Mouse (Mus musculus): Measurements from ENCODE around the gene Tmem115. TPM values are rescaled to one million over a fixed set of nuclear protein-coding genes. Genes with fewer than 3 reads are reported as not detected.
A peak's percentile ranks its signal among the peaks of the same experiment; 100 is the strongest.

The Tmem115 gene
- polyA plus RNA-seq, 1 experiment from 2014 or later, result 44.6 TPM

GRCm38 (mm10) chr9:107551117-107551889 is 17.6 kb downstream of the Tmem115 start, which contains the start of gene Rassf1:
Gene Rassf1, plus strand, starts transcription at chr9:107551555.
- H3K4me1 ChIP-seq (ENCODE audit: control insufficient read depth, insufficient read depth, low read length), result peaks cover 41% of the 10 kb centered on the region

GRCm38 (mm10) chr9:107551890-107552355 is 18.2 kb downstream of the Tmem115 start:
- Histone ChIP-seq H3K9ac (ENCODE audit: low read length) (peak overlapping the region; percentile 59), H3K4me1 (ENCODE audit: control insufficient read depth, insufficient read depth, low read length) (peaks cover 35% of the 10 kb centered on the region), H3K9me3 (ENCODE audit: control insufficient read depth, low read length) (no peaks in the 10 kb centered on the region), H3K36me3 (ENCODE audit: control insufficient read depth, insufficient read depth, low read length) (no peaks in the 10 kb centered on the region), H3K4me2 (peak overlapping the region; percentile 70), H3K27me3 (ENCODE audit: control insufficient read depth, insufficient read depth, low read length) (peaks cover 28% of the 10 kb centered on the region), H3K4me3 (ENCODE audit: low read depth, low read length) (peak overlapping the region; percentile 34), H3K27ac (ENCODE audit: low read depth, low read length) (no peak overlapping the region)
- 3% methylated on average over 8 of the region's 8 CpGs for WGBS
- DNase-seq (ENCODE audit: low spot score, missing footprints) (no peak), ATAC-seq (ENCODE audit: low FRiP score) (no peak)

More at GRCm38 (mm10) chr9:107551117-107551889, 17.6 kb downstream of the Tmem115 start, which contains the start of gene Rassf1:
- ATAC-seq (ENCODE audit: low FRiP score) (no peak), DNase-seq (ENCODE audit: low spot score, missing footprints) (peak; percentile 94)
- Histone ChIP-seq H3K27me3 (ENCODE audit: control insufficient read depth, insufficient read depth, low read length) (peaks cover 28% of the 10 kb centered on the region), H3K9me3 (ENCODE audit: control insufficient read depth, low read length) (no peaks in the 10 kb centered on the region), H3K9ac (ENCODE audit: low read length) (peak within 1 kb of the TSS; percentile 59), H3K36me3 (ENCODE audit: control insufficient read depth, insufficient read depth, low read length) (no peaks in the 10 kb centered on the region), H3K27ac (ENCODE audit: low read depth, low read length) (no peak within 1 kb of the TSS), H3K4me3 (ENCODE audit: low read depth, low read length) (peak within 1 kb of the TSS; percentile 34), H3K4me2 (peak within 1 kb of the TSS; percentile 70)
- under 1% methylated on average over 63 of the region's 63 CpGs for WGBS

- ATAC-seq (ENCODE audit: low FRiP score) (no peak), DNase-seq (ENCODE audit: low spot score, missing footprints) (no peak)
- Histone ChIP-seq H3K9me3 (ENCODE audit: control insufficient read depth, low read length) (no peaks in the 10 kb centered on the region), H3K36me3 (ENCODE audit: control insufficient read depth, insufficient read depth, low read length) (no peaks in the 10 kb centered on the region), H3K9ac (ENCODE audit: low read length) (no peak overlapping the region), H3K4me1 (ENCODE audit: control insufficient read depth, insufficient read depth, low read length) (peaks cover 27% of the 10 kb centered on the region), H3K4me3 (ENCODE audit: low read depth, low read length) (no peak overlapping the region), H3K27me3 (ENCODE audit: control insufficient read depth, insufficient read depth, low read length) (peaks cover 28% of the 10 kb centered on the region), H3K4me2 (no peak overlapping the region), H3K27ac (ENCODE audit: low read depth, low read length) (no peak overlapping the region)
- WGBS, result 81% methylated on average over 5 of the region's 5 CpGs
These were observed 19.1 kb downstream of the Tmem115 start for GRCm38 (mm10) chr9:107552690-107553393.

GRCm38 (mm10) chr9:107553541-107554318 is 20.0 kb downstream of the Tmem115 start:
- H3K4me2 ChIP-seq, result peak overlapping the region; percentile 93
- no peaks in the 10 kb centered on the region for H3K9me3 ChIP-seq (ENCODE audit: control insufficient read depth, low read length)
- peaks cover 27% of the 10 kb centered on the region for H3K4me1 ChIP-seq (ENCODE audit: control insufficient read depth, insufficient read depth, low read length)
- no peak for DNase-seq (ENCODE audit: low spot score, missing footprints)
- H3K27me3 ChIP-seq (ENCODE audit: control insufficient read depth, insufficient read depth, low read length), result peaks cover 28% of the 10 kb centered on the region
- WGBS, result 7% methylated on average over 37 of the region's 37 CpGs
- H3K36me3 ChIP-seq (ENCODE audit: control insufficient read depth, insufficient read depth, low read length), result peaks cover 3% of the 10 kb centered on the region; the same call in 1 of the 2 replicates
- H3K27ac ChIP-seq (ENCODE audit: low read depth, low read length), result peak overlapping the region; percentile 51; the same call in 1 of the 2 replicates
- H3K4me3 ChIP-seq (ENCODE audit: low read depth, low read length), result peak overlapping the region; percentile 61
- ATAC-seq (ENCODE audit: low FRiP score), result peak; percentile 75
- peak overlapping the region; percentile 68 for H3K9ac ChIP-seq (ENCODE audit: low read length)

- Histone ChIP-seq H3K4me1 (ENCODE audit: control insufficient read depth, insufficient read depth, low read length) (peaks cover 27% of the 10 kb centered on the region), H3K9me3 (ENCODE audit: control insufficient read depth, low read length) (no peaks in the 10 kb centered on the region)
- under 1% methylated on average over 52 of the region's 53 CpGs for WGBS
These were observed 20.6 kb downstream of the Tmem115 start for GRCm38 (mm10) chr9:107554319-107554825.

GRCm38 (mm10) chr9:107555031-107555457 is 21.3 kb downstream of the Tmem115 start:
- peak; percentile 92 for DNase-seq (ENCODE audit: low spot score, missing footprints)
- H3K27ac ChIP-seq (ENCODE audit: low read depth, low read length), result peak overlapping the region; percentile 78
- H3K36me3 ChIP-seq (ENCODE audit: control insufficient read depth, insufficient read depth, low read length), result peaks cover 11% of the 10 kb centered on the region
- peaks cover 28% of the 10 kb centered on the region for H3K27me3 ChIP-seq (ENCODE audit: control insufficient read depth, insufficient read depth, low read length)
- ATAC-seq (ENCODE audit: low FRiP score), result no peak; the same call in 1 of the 2 replicates
- 0% methylated on average over 22 of the region's 23 CpGs for WGBS
- H3K4me2 ChIP-seq, result peak overlapping the region; percentile 93
- peak overlapping the region; percentile 84 for H3K9ac ChIP-seq (ENCODE audit: low read length)
- peak overlapping the region; percentile 61 for H3K4me3 ChIP-seq (ENCODE audit: low read depth, low read length)
- no peaks in the 10 kb centered on the region for H3K9me3 ChIP-seq (ENCODE audit: control insufficient read depth, low read length)
- H3K4me1 ChIP-seq (ENCODE audit: control insufficient read depth, insufficient read depth, low read length), result peaks cover 27% of the 10 kb centered on the region

More at GRCm38 (mm10) chr9:107554319-107554825, 20.6 kb downstream of the Tmem115 start:
- ATAC-seq (ENCODE audit: low FRiP score) (peak; percentile 92), DNase-seq (ENCODE audit: low spot score, missing footprints) (peak; percentile 100)
- Histone ChIP-seq H3K4me2 (peak overlapping the region; percentile 93), H3K9ac (ENCODE audit: low read length) (peak overlapping the region; percentile 84), H3K4me3 (ENCODE audit: low read depth, low read length) (peak overlapping the region; percentile 61), H3K36me3 (ENCODE audit: control insufficient read depth, insufficient read depth, low read length) (peaks cover 7% of the 10 kb centered on the region), H3K27ac (ENCODE audit: low read depth, low read length) (peak overlapping the region; percentile 78), H3K27me3 (ENCODE audit: control insufficient read depth, insufficient read depth, low read length) (peaks cover 28% of the 10 kb centered on the region)

- H3K4me3 ChIP-seq (ENCODE audit: low read depth, low read length), result peak overlapping the region; percentile 61
- peak overlapping the region; percentile 84 for H3K9ac ChIP-seq (ENCODE audit: low read length)
- 48% methylated on average over 2 of the region's 2 CpGs for WGBS
- peak overlapping the region; percentile 93 for H3K4me2 ChIP-seq
- no peak overlapping the region for H3K27ac ChIP-seq (ENCODE audit: low read depth, low read length)
- no peak for DNase-seq (ENCODE audit: low spot score, missing footprints)
- peaks cover 21% of the 10 kb centered on the region for H3K27me3 ChIP-seq (ENCODE audit: control insufficient read depth, insufficient read depth, low read length)
- H3K36me3 ChIP-seq (ENCODE audit: control insufficient read depth, insufficient read depth, low read length), result peaks cover 11% of the 10 kb centered on the region
- no peaks in the 10 kb centered on the region for H3K9me3 ChIP-seq (ENCODE audit: control insufficient read depth, low read length)
- no peak for ATAC-seq (ENCODE audit: low FRiP score)
- peaks cover 27% of the 10 kb centered on the region for H3K4me1 ChIP-seq (ENCODE audit: control insufficient read depth, insufficient read depth, low read length)
These were observed 22.0 kb downstream of the Tmem115 start for GRCm38 (mm10) chr9:107555701-107556100.

- H3K36me3 ChIP-seq (ENCODE audit: control insufficient read depth, insufficient read depth, low read length), result peaks cover 11% of the 10 kb centered on the region
- no peak for ATAC-seq (ENCODE audit: low FRiP score)
- H3K27me3 ChIP-seq (ENCODE audit: control insufficient read depth, insufficient read depth, low read length), result peaks cover 15% of the 10 kb centered on the region
- no peaks in the 10 kb centered on the region for H3K9me3 ChIP-seq (ENCODE audit: control insufficient read depth, low read length)
- H3K4me1 ChIP-seq (ENCODE audit: control insufficient read depth, insufficient read depth, low read length), result peaks cover 23% of the 10 kb centered on the region
- no peak overlapping the region for H3K27ac ChIP-seq (ENCODE audit: low read depth, low read length)
- H3K4me3 ChIP-seq (ENCODE audit: low read depth, low read length), result no peak overlapping the region
- H3K4me2 ChIP-seq, result peak overlapping the region; percentile 93
- peak overlapping the region; percentile 84; the same call in 1 of the 2 replicates for H3K9ac ChIP-seq (ENCODE audit: low read length)
- DNase-seq (ENCODE audit: low spot score, missing footprints), result no peak
- WGBS, result 75% methylated on average over 3 of the region's 3 CpGs
These were observed 22.6 kb downstream of the Tmem115 start for GRCm38 (mm10) chr9:107556346-107556745.

All from midbrain, embryonic 11.5 days (tissue).